Mouse (Mus musculus) kidney, adult 2 months (tissue): ENCODE measurements around the gene Zmym2. TPM values are rescaled to one million over a fixed set of nuclear protein-coding genes. Genes with fewer than 3 reads are reported as not detected.

ENCODE experiments used
- DNase-seq: peaks from one replicate; pipeline ENCODE4 v3.0.0; 2021
- H3K27ac ChIP-seq: fragments of 200-500 bp; 2 replicates; pipeline ENCODE4 v1.5.1; 2012; ENCODE audit warnings: low read depth, low read length, control low read depth, inconsistent platforms; ENCODE audit not compliant: insufficient read depth
- H3K27me3 ChIP-seq: fragments of 200-500 bp; replicated peaks from 2 replicates; pipeline ENCODE4 v1.6.1; 2012; ENCODE audit warnings: mild to moderate bottlenecking, moderate library complexity, low read length, inconsistent platforms; ENCODE audit not compliant: control insufficient read depth, insufficient read depth
- H3K36me3 ChIP-seq: fragments of 200-500 bp; 2 replicates; pipeline ENCODE4 v1.6.1; 2012; ENCODE audit warnings: mild to moderate bottlenecking, moderate library complexity, low read length, inconsistent platforms; ENCODE audit not compliant: control insufficient read depth, insufficient read depth
- H3K4me1 ChIP-seq: fragments of 200-500 bp; 2 replicates; pipeline ENCODE4 v1.6.1; 2011; ENCODE audit warnings: low read length; ENCODE audit not compliant: control insufficient read depth, insufficient read depth
- H3K4me3 ChIP-seq: fragments of 200-500 bp; 2 replicates; pipeline ENCODE4 v1.5.1; 2011; ENCODE audit warnings: mild to moderate bottlenecking, low read depth, low read length, control low read depth; ENCODE audit not compliant: insufficient read depth
- CTCF ChIP-seq: fragments of 200-500 bp; conservative IDR thresholded peaks from 2 replicates; pipeline ENCODE4 v1.5.1; 2011; ENCODE audit warnings: low read depth, mild to moderate bottlenecking, control low read depth, low read length, moderate library complexity, mixed read lengths; ENCODE audit not compliant: insufficient read depth, insufficient read length
- POLR2A ChIP-seq: fragments of 200-500 bp; IDR thresholded peaks from one replicate; pipeline ENCODE4 v1.6.1; 2011; ENCODE audit warnings: low read depth, low read length, control low read depth
- WGBS: fragments of 180-500 bp; shearing (Covaris S2); methylation state at CpG from one replicate; pipeline ENCODE4 v1.1.7; 2018; 5-methylcytosine and 5-hydroxymethylcytosine counted together
- polyA plus RNA-seq: library from polyadenylated mRNA; depleted of rRNA; stranded (reverse); fragments of >200 nt; gene quantifications from 2 replicates; pipeline ENCODE4 v1.2.3, GENCODE M21; 2012; rRNA removed

The Zmym2 gene
- polyA plus RNA-seq, 1 experiment: 9.5 TPM

- no peaks in the 10 kb centered on the region for H3K36me3 ChIP-seq
- no peak overlapping the region for H3K4me3 ChIP-seq
- H3K4me1 ChIP-seq: no peaks in the 10 kb centered on the region
- H3K27me3 ChIP-seq: no peaks in the 10 kb centered on the region
- 57% methylated on average over 8 of the region's 8 CpGs for WGBS
- H3K27ac ChIP-seq: no peak overlapping the region
- TF ChIP-seq CTCF (no peak), POLR2A (no peak)
- DNase-seq: no peak
These were observed 91.7 kb downstream of the Zmym2 start for GRCm38 (mm10) chr14:56978045-56978655.

GRCm38 (mm10) chr14:56988621-56989020 lies 102.2 kb downstream of the Zmym2 start:
- whole genome bisulfite sequencing: 74% methylated on average over 4 of the region's 4 CpGs
- TF ChIP-seq CTCF (no peak), POLR2A (no peak)
- Histone ChIP-seq H3K4me3 (no peak overlapping the region), H3K36me3 (no peaks in the 10 kb centered on the region), H3K27ac (no peak overlapping the region), H3K27me3 (no peaks in the 10 kb centered on the region), H3K4me1 (no peaks in the 10 kb centered on the region)
- DNase-seq: no peak

Other genes with a start within 250 kb of the Zmym2 start
- gene Mphosph8, start 218.4 kb upstream of the Zmym2 start, polyA plus RNA-seq: 4.1 and 7.0 TPM in 2 replicates
- 4.1 TPM in 2 replicates for gene Pspc1, start 108.3 kb upstream of the Zmym2 start, polyA plus RNA-seq
- 7.1 and 8.4 TPM in 2 replicates for gene Zmym5, start 74.9 kb upstream of the Zmym2 start, polyA plus RNA-seq
- 1.0 and 1.3 TPM in 2 replicates for gene Gja3, start 171.4 kb downstream of the Zmym2 start, polyA plus RNA-seq
- gene Gjb2, start 218.0 kb downstream of the Zmym2 start, polyA plus RNA-seq: 76.9 and 81.3 TPM in 2 replicates
- gene Gm4491, start 229.2 kb downstream of the Zmym2 start, polyA plus RNA-seq: not detected in 2 replicates
- gene Gjb6, start 247.0 kb downstream of the Zmym2 start, polyA plus RNA-seq: 0.09 and 0.34 TPM in 2 replicates